Mouse (Mus musculus): Measurements from ENCODE around the gene Ly6g6f. TPM values are rescaled to one million over a fixed set of nuclear protein-coding genes. Genes with fewer than 3 reads are reported as not detected.
A peak's percentile ranks its signal among the peaks of the same experiment; 100 is the strongest.
"Not testable (repeated sequence)": the region's sequence is repeated elsewhere in the genome, so short reads cannot be mapped to it uniquely, and the experiment has no call there.

Gene Ly6g6f
- polyA plus RNA-seq, 1 experiment, result 3.8 TPM

DNA sequence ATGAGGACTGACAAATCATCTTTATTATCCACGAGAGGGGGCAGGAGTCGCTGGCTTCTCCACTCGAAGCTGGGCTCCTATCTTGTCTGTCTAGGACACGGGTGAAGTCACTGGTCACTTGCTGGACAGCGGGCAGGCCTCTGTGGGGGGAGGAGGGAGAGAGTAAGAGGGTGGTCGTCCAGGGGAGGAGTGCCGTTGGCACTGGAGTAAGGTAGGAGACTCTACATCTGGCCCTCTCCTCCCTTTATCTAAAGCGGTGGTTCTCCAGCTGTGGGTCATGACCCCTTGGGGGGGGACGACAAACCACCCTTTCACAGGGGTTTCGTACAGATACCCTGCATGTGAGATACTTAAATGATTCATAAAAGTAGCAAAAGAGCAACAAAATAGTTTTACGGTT lies 43.6 kb upstream of the Ly6g6f start:
- TF ChIP-seq POLR2A (IDR thresholded peaks at IDR 0.05; ENCODE audit: low read depth, low read length) (no peak), CTCF (IDR thresholded peaks at IDR 0.05; ENCODE audit: extremely low read depth, insufficient read length, insufficient replicate concordance, low read depth, low read length) (no peak)
- peaks cover 17% of the 10 kb centered on the region for H3K4me1 ChIP-seq (ENCODE audit: control insufficient read depth, insufficient read depth, insufficient read length, low read length)
- no peak overlapping the region for H3K4me3 ChIP-seq (ENCODE audit: low read depth, low read length)
- H3K36me3 ChIP-seq (ENCODE audit: control insufficient read depth, insufficient read depth, low read length), result peaks cover 14% of the 10 kb centered on the region
- H3K27me3 ChIP-seq (ENCODE audit: control insufficient read depth, insufficient read depth, low read length), result no peaks in the 10 kb centered on the region
- no peak overlapping the region for H3K27ac ChIP-seq (ENCODE audit: insufficient read depth, low read depth, low read length)
- WGBS, result 77% methylated on average over 11 of the region's 11 CpGs

DNA sequence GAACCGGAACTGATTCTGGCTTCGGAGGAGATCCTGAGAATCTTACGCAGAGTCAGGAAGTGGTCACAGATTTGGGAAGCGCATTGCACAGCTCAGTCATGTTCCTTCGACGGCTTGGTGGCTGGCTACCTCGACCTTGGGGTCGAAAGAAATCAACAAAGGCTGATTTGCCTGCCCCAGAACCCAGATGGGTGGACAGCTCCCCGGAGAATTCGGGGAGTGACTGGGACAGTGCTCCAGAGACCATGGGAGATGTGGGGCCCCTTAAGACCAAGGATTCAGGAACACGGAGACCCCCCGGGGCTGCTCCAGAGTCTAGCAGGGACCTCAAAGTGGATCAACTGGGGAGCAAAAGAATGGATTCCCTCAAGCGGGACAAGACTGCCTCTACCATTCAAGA lies 41.6 kb upstream of the Ly6g6f start:
- Histone ChIP-seq H3K27ac (ENCODE audit: insufficient read depth, low read depth, low read length) (peak overlapping the region; percentile 91; the same call in 1 of the 2 replicates), H3K36me3 (ENCODE audit: control insufficient read depth, insufficient read depth, low read length) (peaks cover 19% of the 10 kb centered on the region), H3K27me3 (ENCODE audit: control insufficient read depth, insufficient read depth, low read length) (no peaks in the 10 kb centered on the region), H3K4me1 (ENCODE audit: control insufficient read depth, insufficient read depth, insufficient read length, low read length) (peaks cover 17% of the 10 kb centered on the region), H3K4me3 (ENCODE audit: low read depth, low read length) (peak overlapping the region; percentile 77)
- no peak for TF ChIP-seq CTCF (IDR thresholded peaks at IDR 0.05; ENCODE audit: extremely low read depth, insufficient read length, insufficient replicate concordance, low read depth, low read length)
- TF ChIP-seq POLR2A (IDR thresholded peaks at IDR 0.05; ENCODE audit: low read depth, low read length), result no peak
- WGBS, result 39% methylated on average over 13 of the region's 13 CpGs

DNA sequence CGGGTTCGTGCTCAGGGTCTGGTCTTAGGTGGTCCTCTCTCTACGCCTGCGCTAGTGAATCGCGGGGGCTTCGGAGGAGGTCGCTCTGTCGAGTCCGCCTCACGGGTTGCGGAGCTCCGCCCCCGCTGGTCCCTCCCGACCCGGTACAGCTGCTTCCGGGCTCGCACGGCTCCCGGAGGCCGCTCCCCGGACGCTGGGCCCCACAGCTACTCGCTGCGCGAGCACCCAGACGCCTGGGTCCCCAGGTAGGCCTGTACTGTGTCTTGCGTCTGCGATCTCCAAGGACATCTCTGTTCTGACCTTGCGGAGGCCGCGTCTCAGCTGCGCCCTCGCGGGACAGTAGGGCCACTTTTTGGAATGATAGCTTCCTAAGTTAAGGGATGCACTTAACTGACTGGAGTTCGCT lies 40.8 kb upstream of the Ly6g6f start, which contains the start of gene D17H6S53E:
Gene D17H6S53E, plus strand, starts transcription at position 168 of the 406 bp plus-strand sequence.
- Histone ChIP-seq H3K27ac (ENCODE audit: insufficient read depth, low read depth, low read length) (peak within 1 kb of the TSS; percentile 91), H3K36me3 (ENCODE audit: control insufficient read depth, insufficient read depth, low read length) (peaks cover 19% of the 10 kb centered on the region), H3K4me1 (ENCODE audit: control insufficient read depth, insufficient read depth, insufficient read length, low read length) (peaks cover 17% of the 10 kb centered on the region), H3K27me3 (ENCODE audit: control insufficient read depth, insufficient read depth, low read length) (no peaks in the 10 kb centered on the region), H3K4me3 (ENCODE audit: low read depth, low read length) (peak within 1 kb of the TSS; percentile 77)
- under 1% methylated on average over 36 of the region's 36 CpGs for WGBS
- TF ChIP-seq CTCF (IDR thresholded peaks at IDR 0.05; ENCODE audit: extremely low read depth, insufficient read length, insufficient replicate concordance, low read depth, low read length), result no peak
- TF ChIP-seq POLR2A (IDR thresholded peaks at IDR 0.05; ENCODE audit: low read depth, low read length), result peak; percentile 94

DNA sequence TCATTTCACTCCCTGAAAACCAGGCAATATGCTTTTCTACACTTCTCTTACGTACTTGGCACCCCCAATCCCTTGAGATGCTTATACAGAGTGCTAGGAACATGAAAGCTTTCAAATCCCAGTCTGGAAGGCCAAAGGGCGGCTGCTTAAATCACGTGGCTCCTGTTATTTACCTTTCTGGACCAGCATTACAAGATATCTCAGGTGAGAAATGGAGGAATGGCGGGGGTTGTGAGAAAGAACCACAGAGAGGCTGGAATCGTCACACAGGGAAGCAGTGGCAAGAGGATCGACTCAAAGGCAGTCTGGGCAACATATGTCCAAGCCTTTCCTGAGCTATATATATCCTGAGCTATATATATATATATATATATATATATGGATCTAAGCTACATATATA lies 40.2 kb upstream of the Ly6g6f start:
- Histone ChIP-seq H3K27me3 (ENCODE audit: control insufficient read depth, insufficient read depth, low read length) (no peaks in the 10 kb centered on the region), H3K27ac (ENCODE audit: insufficient read depth, low read depth, low read length) (peak overlapping the region; percentile 91), H3K4me1 (ENCODE audit: control insufficient read depth, insufficient read depth, insufficient read length, low read length) (peaks cover 17% of the 10 kb centered on the region), H3K4me3 (ENCODE audit: low read depth, low read length) (peak overlapping the region; percentile 77), H3K36me3 (ENCODE audit: control insufficient read depth, insufficient read depth, low read length) (peaks cover 19% of the 10 kb centered on the region)
- 12% methylated on average over 6 of the region's 6 CpGs for WGBS
- TF ChIP-seq POLR2A (IDR thresholded peaks at IDR 0.05; ENCODE audit: low read depth, low read length) (no peak), CTCF (IDR thresholded peaks at IDR 0.05; ENCODE audit: extremely low read depth, insufficient read length, insufficient replicate concordance, low read depth, low read length) (no peak)

GRCm38 (mm10) chr17:35125081-35125480 lies 39.7 kb upstream of the Ly6g6f start:
- Histone ChIP-seq H3K4me3 (ENCODE audit: low read depth, low read length) (no peak overlapping the region), H3K4me1 (ENCODE audit: control insufficient read depth, insufficient read depth, insufficient read length, low read length) (peaks cover 17% of the 10 kb centered on the region), H3K27ac (ENCODE audit: insufficient read depth, low read depth, low read length) (peak overlapping the region; percentile 91), H3K36me3 (ENCODE audit: control insufficient read depth, insufficient read depth, low read length) (peaks cover 16% of the 10 kb centered on the region), H3K27me3 (ENCODE audit: control insufficient read depth, insufficient read depth, low read length) (no peaks in the 10 kb centered on the region)
- WGBS, result 90% methylated on average over 1 of the region's 1 CpGs
- TF ChIP-seq POLR2A (IDR thresholded peaks at IDR 0.05; ENCODE audit: low read depth, low read length), result no peak
- TF ChIP-seq CTCF (IDR thresholded peaks at IDR 0.05; ENCODE audit: extremely low read depth, insufficient read length, insufficient replicate concordance, low read depth, low read length), result no peak

DNA sequence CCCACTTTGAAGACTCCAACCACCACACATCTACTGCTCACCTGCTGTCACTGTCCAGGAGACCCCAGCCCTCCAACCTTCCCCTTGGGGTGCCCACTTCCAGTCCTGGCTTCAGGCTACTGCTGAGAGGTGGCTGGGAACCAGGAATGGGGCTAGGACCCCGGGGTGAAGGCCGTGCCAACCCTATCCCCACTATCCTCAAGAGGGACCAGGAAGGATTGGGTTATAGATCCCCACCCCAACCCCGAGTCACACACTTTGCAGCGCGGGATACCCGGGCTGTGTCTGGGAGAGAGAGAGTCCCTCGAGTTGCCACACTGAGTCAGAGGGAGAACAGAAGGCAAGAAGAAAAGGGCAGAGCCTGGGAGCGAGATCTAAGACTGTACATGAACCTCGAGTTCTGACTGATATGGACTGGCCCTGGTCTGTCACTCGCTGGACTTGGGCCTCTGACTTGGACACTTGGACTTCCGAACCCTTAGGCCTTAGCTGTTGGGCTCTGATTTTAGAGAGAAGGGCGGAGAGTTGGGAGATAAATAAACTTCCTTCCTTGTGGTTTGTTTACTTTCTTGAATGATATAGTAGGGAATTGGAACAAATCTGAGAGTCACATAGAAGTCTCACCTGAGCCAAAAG lies 39.0 kb upstream of the Ly6g6f start:
- WGBS, result 45% methylated on average over 12 of the region's 12 CpGs

DNA sequence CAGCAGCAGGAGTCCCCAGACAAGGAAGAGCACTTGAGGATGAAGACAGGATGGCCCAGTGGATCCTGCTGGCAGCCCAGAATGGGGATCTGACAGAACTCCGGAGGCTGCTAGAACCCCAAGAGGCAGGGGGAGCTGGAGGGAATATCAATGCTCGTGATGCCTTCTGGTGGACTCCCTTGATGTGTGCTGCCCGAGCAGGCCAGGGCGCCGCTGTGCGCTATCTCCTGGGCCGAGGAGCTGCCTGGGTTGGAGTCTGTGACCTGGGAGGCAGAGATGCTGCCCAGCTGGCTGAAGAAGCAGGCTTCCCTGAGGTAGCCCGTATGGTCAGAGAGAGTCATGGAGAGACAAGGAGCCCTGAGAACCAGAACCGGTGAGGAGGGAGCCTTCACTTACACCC lies 37.9 kb upstream of the Ly6g6f start:
- peaks cover 21% of the 10 kb centered on the region for H3K36me3 ChIP-seq (ENCODE audit: control insufficient read depth, insufficient read depth, low read length)
- peaks cover 17% of the 10 kb centered on the region for H3K4me1 ChIP-seq (ENCODE audit: control insufficient read depth, insufficient read depth, insufficient read length, low read length)
- H3K27me3 ChIP-seq (ENCODE audit: control insufficient read depth, insufficient read depth, low read length); H3K27ac ChIP-seq (ENCODE audit: insufficient read depth, low read depth, low read length); H3K4me3 ChIP-seq (ENCODE audit: low read depth, low read length): not testable (repeated sequence)
- WGBS, result 92% methylated on average over 9 of the region's 9 CpGs

More for the DNA sequence above, 39.0 kb upstream of the Ly6g6f start:
- H3K4me1 ChIP-seq (ENCODE audit: control insufficient read depth, insufficient read depth, insufficient read length, low read length), result peaks cover 17% of the 10 kb centered on the region
- H3K27me3 ChIP-seq (ENCODE audit: control insufficient read depth, insufficient read depth, low read length); H3K4me3 ChIP-seq (ENCODE audit: low read depth, low read length): not testable (repeated sequence)
- H3K36me3 ChIP-seq (ENCODE audit: control insufficient read depth, insufficient read depth, low read length), result peaks cover 18% of the 10 kb centered on the region
- peak overlapping the region; percentile 91 for H3K27ac ChIP-seq (ENCODE audit: insufficient read depth, low read depth, low read length)

Data from small intestine, adult 2 months (tissue).